Mouse (Mus musculus) embryo, embryonic 10 days (tissue): ENCODE measurements around the gene Nuak1.
A peak's percentile ranks its signal among the peaks of the same experiment; 100 is the strongest.

Experiments used
- DNase-seq: peaks from one replicate; pipeline ENCODE4 v3.0.0-alpha.2; 2015; ENCODE audit warnings: low spot score

Nuak1 gene

DNA sequence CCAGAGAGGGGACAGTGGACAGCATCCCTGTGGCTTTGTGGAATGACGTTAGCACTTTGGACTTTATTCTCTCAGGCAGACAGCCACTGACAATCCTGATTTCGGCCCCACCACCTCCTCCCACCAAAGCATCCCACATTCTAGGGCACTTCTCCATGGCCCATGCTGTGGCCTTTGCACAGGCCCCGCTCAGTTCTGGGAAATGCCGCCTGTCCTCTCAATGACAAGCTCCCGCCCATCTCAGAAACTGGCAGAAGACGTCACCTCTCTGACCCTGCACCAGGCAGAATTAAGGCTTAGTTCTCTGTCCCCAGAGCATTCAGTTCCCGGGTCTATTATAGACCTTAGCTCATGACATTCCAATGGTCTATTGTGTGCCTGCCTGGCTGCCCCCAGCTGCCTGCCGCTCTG is 7.0 kb upstream of the Nuak1 start:
- peak; percentile 82 for DNase-seq

DNA sequence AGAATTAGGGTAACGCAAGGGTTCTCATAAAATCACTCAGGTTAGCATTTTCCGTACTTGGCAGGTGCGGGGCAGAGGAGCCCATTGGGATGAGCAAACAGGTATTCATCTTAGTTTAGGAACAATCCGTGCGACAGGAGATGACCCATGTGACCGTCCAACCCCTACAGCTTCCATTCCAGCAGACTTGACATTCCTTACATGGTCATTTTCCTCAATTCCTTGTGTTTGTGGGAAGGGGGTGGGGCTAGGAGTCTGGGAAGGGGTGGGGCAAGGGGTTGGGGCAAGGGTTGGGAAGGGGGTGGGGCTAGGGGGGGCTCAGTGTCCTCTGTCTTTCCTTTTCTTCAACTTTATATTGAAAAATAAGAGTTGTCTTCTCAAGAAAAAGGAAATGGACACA is 6.3 kb upstream of the Nuak1 start:
- no peak for DNase-seq

DNA sequence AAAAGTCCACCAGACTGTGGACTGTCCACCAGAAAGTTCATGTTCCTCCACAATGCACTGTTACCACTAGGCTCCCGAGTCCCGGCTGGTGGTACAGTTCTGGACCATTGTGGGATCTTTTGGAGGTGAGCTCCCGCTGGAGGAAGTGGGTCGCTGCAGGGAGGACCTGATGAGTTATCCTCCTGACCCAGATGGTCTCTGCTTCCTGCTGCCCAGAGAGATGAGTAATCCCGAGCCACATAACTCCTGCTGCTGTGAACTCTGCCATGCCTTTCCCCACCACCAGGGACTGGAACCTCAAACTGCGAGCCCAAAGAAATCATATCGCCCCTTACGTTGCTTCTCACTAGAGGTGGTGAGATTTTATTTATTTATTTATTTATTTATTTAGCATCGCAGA is 4.0 kb upstream of the Nuak1 start:
- DNase-seq, result no peak

DNA sequence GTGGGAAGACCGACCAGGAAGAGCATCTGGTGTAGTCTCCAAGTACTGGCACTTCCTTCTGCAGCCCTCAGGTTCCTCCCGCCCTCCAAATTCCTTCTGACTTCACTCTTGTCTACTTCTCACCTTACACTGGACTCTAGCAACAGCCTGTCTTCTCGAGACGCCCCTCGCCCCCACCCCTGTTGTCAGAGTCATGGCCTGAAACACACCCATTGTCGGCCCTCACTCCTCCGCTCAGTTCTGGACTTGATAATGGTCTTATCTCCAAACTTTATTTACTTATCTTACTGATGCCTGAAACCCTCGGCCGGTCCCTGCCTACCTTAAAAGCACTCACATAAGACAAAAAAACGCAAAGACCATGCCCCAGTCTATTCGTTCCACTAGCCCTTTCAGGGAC is 1.4 kb upstream of the Nuak1 start:
- peak; percentile 64 for DNase-seq

DNA sequence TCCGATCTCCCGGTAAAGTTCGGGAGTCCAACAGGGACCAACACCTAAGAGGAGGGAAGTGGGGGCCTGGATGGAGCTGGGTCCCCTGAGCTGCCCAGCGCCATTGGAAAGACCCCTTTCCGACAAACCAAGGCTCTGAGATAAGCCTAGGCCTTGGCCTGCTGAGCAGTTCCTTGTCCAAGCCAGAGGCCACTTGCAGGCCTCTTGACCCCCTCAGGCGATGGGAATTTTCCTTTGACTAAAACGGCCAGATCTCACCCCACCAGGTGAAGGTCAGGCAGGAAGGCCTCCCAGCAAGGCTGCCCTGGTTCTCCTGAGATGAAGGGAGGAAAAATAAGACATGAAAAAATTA is 1.0 kb upstream of the Nuak1 start:
- DNase-seq, result peak; percentile 51

DNA sequence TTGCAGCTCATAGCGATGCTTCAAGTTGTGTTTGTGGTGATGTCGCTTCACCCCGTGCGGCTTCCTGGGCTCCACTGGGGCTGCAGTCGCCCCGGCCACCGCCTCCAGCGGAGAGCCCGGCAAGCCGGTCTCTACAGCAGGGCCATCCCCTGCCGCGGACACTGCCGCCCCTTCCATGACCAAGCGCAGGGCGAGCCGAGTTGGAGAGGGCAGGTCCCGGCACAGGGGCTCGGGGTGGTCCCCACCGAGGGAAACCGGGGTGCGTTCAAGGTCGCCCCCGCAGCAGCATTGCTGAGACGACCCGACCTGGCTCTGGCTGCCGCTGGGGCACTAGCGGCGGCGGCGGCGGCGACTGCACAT is 236 bp downstream of the Nuak1 start:
- DNase-seq, result no peak

DNA sequence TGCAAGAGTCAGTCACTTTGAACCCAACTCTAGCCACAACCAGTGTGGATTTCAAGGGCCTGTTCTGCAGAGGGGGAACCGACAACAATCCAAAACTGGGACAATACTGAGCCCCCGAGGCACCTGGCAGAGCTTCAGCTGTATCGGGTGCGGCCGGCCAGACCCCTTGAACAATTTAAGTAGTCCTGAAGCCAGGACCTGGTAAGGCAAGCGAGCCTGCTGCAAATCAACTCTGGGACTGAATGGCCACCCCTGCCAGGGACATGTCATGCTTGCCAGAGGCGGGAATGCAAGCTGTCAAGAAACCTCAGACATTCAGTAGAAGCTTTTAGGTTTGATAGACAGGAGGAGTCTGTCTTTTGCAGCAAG is 1.2 kb downstream of the Nuak1 start:
- no peak for DNase-seq

DNA sequence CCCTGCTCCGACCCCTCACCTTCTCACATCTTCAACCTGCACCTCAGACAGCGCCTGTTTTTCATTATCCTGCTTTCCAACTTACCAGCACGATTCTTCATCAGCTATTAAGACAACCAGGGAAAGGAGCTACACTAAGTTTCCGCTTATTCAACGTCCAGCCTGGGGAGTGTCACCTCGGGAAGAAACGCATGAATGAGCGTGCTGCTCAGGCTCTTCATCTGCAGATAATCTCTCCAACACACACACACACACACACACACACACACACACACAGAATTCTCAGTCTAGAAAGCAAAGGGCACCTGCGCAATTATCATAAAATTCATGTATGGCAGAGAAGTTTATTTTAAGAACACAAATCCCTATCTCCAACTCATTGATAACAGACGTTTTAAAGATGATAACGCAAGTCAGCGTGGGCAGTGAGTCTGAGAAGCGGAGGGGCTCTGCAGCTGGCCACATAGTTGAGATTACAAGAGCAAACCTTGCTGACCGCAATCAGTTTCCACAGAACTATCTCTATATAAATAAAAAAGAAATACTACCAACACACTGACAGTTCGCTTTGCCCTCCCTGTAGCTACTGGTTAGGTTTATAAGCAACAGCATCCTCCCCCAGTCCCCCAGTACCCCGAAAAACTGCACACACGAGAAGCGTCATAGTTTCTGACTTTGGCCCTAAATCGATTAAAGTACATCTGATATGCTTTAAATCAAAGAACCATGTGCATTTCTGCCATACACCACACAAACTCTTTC is 1.8 kb downstream of the Nuak1 start:
- no peak for DNase-seq

DNA sequence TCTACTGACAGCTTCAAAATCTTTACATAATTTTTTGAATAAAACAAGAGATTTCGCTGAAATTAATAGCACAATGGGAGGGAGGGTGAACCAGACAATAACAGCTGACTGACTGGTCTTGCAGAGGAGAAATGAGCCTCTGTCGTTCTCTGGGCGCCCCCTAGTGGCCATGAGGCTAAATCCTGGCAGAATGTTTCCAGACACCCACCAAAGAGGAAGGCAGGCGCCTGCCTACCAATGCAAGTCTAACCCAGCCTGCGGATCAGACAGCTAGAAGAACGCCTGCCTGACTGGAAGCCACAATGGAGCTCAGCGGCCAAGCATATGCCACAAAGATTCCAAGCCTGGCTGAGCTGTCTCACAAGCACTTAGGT is 2.4 kb downstream of the Nuak1 start:
- DNase-seq, result peak; percentile 96

DNA sequence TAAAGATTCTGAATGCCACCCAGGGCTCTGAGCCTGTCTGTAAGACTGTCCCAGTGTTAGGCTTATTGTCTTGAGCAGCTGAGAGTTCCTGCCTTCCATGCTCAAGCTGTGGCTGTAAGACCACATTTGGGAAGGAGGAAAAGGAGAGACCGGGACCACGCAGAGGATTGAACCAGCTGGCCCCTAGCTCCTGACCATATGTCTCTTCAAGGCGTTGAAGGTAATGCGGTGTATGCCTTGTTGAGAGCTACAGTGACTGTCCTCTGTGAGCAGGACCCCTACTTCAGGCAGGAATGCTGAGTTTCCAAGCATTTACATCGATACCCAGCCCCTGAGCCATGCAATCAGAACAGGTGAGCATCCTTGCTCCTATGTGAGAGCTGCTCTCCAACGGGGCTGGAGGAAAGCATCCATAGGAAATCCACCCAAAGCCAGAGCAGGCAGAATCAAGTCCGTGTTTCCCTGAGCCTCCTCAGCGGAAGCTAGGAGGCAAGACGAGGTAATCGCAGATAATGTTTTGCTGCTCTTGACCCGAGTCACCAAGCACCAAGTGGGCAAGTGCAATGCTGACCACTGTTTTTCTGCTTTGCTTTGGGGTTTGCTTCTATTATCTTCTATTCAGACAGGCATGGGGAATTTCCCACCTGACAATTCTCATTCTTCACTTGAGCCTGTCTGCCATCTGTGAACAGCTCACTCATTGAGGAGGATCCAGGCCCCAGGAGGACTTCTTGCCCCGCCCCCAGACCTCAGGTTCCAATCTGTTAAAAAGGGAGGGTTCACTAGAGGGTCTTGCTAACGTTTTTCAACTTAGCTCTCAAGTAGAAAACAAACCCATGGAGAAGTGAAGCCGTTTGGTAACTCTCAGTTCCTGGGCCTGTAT is 3.0 kb downstream of the Nuak1 start:
- peak; percentile 50 for DNase-seq

DNA sequence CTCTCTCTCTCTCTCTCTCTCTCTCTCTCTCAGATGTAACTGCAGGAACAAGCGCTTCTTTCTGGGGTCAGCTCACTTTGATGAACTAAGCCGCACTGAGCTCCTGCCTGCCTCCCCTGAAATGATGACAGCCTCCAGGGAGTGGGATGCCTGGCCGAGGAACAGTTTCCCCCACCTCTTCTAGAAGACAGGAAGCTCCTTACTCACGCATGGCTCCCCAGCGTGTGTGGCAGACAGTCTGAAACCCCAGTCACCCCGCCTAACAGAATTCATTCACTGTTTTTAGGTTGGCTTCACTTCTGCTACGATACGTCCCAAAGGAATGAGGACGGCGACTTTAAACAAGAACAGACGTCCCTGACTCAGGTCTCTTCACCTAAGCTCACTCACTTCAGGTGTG is 4.5 kb downstream of the Nuak1 start:
- DNase-seq, result no peak

DNA sequence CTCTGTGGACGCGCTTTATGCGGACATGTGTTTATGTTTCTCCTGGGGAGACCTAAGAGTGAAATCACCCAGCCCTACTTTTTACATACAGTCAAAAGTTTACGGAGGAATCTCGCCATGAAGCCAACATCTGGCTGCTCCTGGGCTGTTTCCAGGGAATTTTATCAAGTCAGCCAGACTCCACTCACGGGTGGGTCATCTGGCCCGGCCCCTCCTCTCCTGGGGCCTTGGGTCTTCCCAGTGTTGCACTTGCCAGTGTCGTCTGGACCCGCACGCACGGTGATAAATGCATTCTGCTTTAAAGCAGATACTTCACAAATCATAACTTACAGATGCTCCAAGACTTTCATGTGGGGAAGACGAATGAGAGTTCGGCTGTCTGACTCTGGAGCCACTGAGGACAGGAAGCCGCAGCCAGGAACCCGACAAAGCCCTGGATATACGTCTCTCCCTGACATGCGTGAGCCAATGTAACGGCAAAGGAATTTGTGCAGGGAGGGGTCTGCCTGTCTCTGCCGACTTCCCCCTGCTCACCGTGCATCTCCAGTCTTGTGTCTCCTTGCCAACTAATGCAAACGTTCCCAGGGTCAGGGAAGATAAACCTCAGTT is 7.1 kb downstream of the Nuak1 start:
- DNase-seq, result no peak

DNA sequence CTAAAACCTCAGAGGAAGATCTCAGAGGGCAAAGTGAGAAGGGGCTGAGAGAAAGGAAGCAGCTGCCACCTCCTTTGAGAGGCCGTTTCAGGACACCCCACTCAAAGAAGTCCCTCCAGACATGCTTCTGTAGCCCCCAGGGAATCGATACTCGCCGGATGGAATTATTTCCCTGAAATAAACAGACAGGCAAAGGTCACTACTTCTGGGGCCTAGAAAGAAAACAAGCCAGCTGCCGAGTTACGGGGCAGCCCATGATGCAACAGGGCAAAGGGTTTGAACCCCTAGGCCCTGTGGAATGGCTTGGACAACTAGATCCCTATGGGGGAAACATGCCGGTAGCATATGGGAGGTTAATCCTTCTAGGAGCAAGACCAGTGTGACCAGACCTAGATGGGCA is 16.0 kb downstream of the Nuak1 start:
- DNase-seq, result no peak

DNA sequence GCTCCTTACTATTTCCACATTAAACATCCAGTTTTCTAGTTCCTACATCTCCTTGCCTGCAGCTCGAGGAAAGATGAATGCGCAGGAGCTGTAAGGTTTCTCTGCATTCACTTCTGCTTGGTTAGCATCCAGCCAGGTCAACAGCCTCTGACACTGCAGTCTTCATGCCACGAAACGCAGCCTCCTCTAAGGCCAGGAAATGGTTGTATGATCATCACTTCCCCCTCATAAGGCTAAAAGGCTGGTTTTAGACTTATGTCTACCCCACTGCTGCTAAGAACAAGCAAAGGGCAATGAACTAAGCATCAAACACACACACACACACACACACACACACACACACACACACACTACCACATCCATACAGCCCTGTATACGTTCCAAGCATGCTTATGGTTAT is 16.5 kb downstream of the Nuak1 start:
- DNase-seq, result no peak

DNA sequence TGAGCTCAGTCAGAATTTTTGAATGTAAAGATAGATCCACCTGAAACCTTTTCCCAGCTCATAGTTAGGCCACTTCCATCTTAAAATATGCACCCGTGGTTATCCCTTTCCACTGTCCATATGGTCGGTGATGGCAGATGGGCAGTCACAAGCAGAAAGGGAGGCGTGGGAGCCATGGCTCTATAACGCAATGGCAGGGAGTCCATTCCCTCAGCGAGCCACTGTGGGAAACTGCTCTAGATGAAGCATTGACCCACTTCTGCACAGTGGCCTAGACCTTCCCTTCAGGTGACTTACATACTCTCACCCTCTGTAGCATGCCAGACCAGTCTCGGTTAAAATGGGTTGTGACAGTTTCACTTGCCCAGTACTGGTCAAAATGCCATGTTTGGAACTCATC is 19.8 kb downstream of the Nuak1 start:
- DNase-seq, result no peak

DNA sequence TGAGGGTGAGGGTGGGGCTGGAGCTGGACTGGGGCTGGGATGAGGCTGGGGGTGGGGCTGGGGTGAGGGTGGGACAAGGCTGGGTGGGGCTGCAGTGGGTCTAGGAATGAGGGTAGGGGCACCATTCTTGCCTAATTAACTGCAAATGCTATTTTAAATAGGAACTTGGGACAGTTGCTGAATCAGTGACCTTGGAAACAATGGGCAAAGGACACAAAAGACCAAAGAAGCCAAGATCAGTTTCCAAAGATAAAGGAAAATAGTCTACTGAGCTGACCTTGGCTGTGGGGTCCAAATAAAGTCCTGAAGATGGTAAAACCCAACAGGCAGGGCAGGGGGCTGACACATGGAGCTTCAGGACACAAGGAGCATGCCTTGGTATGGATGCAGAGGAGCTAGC is 22.0 kb downstream of the Nuak1 start:
- no peak for DNase-seq

DNA sequence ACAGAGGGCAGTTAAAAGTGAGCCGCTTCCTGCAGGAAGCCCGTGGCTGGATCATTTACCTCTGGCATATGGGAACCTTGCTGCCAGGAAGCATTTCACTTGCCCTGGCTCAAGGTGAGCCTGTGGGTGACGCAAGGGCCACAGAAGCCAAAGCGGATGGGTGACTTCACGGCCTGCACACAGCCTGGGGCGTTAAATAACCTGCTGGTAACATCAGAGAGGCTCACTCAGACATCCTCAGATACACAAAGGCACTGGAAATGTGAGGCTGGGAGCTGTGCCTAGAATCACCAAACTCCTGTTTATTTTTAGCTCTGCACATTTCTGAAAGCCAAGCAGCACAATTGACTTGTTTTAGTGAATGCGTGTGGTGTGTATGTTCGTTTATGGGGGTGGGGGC is 23.6 kb downstream of the Nuak1 start:
- DNase-seq, result no peak

DNA sequence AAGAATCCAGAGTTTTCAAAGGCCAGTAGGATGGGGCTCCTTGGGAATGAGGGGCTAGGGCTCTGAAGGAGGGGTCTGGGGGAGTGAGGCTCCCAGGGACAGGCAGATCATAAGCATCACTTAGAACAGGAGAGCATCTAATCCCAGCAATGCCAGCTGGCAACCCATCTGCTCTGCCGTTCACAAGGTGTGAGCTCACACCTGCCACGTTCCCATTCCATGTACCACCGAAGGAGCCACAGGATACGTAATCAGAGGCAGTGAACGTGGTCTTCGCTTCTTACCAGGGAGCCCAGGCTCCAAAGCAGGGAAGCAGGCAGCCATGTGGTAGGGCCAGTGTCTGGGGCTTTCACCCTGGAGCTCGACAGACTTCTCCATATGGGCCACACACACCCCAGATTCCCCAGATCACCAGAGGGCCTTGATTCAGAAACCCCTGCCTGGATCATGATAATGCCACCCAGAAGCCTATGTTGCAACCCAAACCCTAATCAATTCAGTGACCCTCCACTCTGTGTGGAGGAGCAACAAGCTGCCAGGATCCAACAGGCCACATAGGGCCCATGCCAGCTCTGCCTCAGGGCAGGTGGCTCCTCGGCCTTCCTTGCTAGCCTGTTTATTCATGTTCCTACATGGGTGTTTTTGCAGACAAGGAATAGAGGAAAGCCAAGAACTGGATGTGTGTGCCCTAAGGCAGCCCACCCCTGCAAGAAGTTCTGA is 25.3 kb downstream of the Nuak1 start:
- no peak for DNase-seq

DNA sequence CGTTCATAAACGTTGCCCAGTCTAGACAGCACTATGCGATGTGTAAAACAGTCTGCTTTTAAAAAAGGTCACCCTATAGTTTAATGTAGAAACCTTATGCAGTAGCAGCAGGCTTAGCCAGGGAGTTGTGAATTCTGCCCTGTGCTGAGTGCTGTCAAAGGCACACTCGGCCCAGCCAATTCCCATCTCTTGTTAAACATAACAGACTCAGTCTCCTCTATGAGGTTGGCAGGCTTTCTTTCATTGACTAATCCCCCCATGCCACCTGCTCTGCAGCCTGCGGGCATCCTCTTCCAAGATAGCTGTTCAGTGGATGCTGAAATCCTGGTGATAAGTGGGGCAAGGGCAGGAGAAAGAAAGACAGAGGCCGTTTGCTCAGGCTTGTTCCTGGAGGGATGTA is 27.1 kb downstream of the Nuak1 start:
- no peak for DNase-seq

DNA sequence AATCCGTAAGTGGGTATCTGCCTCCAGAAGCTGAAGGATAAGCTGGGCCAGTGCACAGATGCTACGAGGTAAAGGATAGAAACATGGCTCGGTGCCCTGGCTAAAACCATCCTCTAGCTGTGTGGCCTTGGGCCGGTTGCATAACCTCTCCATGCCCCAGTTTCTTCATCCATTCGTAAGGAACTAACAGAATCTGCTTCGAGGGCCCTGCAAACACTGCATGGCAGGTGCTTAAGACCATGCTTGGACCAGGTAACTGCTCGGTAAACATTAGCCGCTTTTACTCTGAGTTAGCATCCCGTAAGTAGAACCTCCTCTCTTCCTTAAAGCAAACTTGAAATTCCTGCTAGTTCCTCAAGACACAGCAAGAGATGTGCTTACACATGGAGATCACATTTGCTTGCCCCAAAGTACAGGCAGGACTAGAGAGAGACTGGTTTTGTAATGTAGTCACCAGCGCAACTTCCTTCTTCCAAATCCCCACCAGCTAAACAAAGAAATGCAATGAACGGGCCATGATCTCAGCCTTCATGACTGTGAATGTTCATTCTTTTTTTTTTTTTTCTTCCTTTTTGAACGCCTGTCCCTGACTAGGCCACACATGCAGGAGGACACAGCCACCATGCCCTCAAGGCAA is 28.0 kb downstream of the Nuak1 start:
- no peak for DNase-seq

DNA sequence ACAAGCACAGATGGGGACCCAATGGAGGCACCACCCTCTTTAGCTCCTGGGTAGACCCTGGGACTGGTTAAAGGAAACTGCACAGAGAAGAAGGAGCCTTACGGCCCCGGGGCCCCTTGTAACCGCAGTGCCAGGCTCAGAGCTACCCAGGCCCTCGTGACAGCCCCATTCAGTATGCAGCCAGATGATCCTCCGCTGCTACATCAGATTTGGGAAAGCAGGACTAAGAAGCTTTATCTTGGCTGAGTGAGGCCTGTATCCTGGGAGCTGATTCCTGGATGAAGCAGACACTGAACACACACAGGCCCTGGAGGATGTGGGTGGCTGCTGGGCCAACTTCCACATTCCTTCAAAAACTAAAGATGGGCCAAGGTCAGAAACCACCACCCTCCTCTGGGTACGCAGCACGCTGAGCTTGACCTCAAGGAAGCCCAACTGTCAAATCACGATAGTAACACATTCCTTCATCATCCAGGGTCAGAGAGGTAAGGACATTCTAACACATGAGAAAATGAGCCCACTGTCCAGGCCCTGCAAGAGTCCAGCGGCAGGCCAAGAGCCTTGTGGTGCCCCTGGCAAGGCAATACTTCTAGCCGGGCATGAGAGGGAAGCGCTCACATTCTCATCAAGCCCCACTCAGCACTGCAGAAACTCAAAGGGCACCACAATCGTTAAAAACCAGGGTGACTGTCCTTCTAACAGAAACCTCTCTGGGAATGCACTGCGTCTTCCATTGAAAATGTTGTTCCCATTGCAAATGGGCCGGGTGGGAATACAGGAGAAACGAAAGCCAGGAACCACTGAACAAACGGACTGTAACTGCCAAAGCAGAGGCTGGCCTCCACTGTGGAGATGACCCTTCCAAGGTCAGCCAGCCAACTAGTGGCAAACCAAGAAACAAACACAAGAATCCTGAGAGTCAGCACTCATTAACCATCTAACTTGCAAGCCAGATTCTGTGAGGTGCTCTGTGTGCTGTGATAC is 29.0 kb downstream of the Nuak1 start:
- no peak for DNase-seq
